Mouse (Mus musculus) embryo, embryonic 11 days (tissue): ENCODE measurements around the gene Slco2a1.

Experiments used
- DNase-seq: peaks from one replicate; pipeline ENCODE4 v3.0.0-alpha.2; 2015

Gene Slco2a1

GRCm38 (mm10) chr9:103121546-103121945 lies 133.0 kb downstream of the Slco2a1 start:
- DNase-seq, result no peak

GRCm38 (mm10) chr9:103124746-103125145 lies 136.2 kb downstream of the Slco2a1 start:
- no peak for DNase-seq

GRCm38 (mm10) chr9:103133493-103134124 lies 145.1 kb downstream of the Slco2a1 start:
- DNase-seq, result no peak

- no peak for DNase-seq
Observed at GRCm38 (mm10) chr9:103134450-103135030, 146.0 kb downstream of the Slco2a1 start.

- DNase-seq, result no peak
Observed at GRCm38 (mm10) chr9:103139481-103139880, 151.0 kb downstream of the Slco2a1 start.

GRCm38 (mm10) chr9:103140384-103140783 lies 151.9 kb downstream of the Slco2a1 start:
- no peak for DNase-seq

- no peak for DNase-seq
Observed at GRCm38 (mm10) chr9:103141266-103141665, 152.8 kb downstream of the Slco2a1 start.

GRCm38 (mm10) chr9:103143881-103144280 lies 155.4 kb downstream of the Slco2a1 start:
- no peak for DNase-seq

GRCm38 (mm10) chr9:103145351-103145750 lies 156.8 kb downstream of the Slco2a1 start:
- no peak for DNase-seq
